Mouse (Mus musculus) limb, embryonic 11.5 days (tissue): ENCODE measurements around the gene Zfp655. TPM values are rescaled to one million over a fixed set of nuclear protein-coding genes. Genes with fewer than 3 reads are reported as not detected.
"Not testable (repeated sequence)": the region's sequence is repeated elsewhere in the genome, so short reads cannot be mapped to it uniquely, and the experiment has no call there.

Experiments
- ATAC-seq: fragments of 200-750 bp; cut with Nextera tagmentation; 2 replicates; pipeline ENCODE4 v1.8.0; 2017; ENCODE audit warnings: low read depth; ENCODE audit not compliant: insufficient number of reproducible peaks, low FRiP score, low TSS enrichment
- DNase-seq: peaks from one replicate; pipeline ENCODE4 v3.0.0-alpha.2; 2015; ENCODE audit warnings: low spot score
- H3K27ac ChIP-seq: fragments of 300-500 bp; sonication (generic); replicated peaks from 2 replicates; pipeline ENCODE4 v1.5.1; 2014; ENCODE audit warnings: low read depth, mild to moderate bottlenecking, low read length
- H3K27me3 ChIP-seq: fragments of 300-500 bp; sonication (generic); 2 replicates; pipeline ENCODE4 v1.6.1; 2014; ENCODE audit warnings: mild to moderate bottlenecking, low read length, mixed read lengths; ENCODE audit not compliant: control insufficient read depth, insufficient read depth
- H3K36me3 ChIP-seq: fragments of 300-500 bp; sonication (generic); 2 replicates; pipeline ENCODE4 v1.6.1; 2014; ENCODE audit warnings: mild to moderate bottlenecking, low read length, moderate library complexity, mixed read lengths; ENCODE audit not compliant: control insufficient read depth, insufficient read depth
- H3K4me1 ChIP-seq: fragments of 300-500 bp; sonication (generic); 2 replicates; pipeline ENCODE4 v1.6.1; 2014; ENCODE audit warnings: low read length, mixed read lengths; ENCODE audit not compliant: control insufficient read depth, insufficient read depth
- H3K4me2 ChIP-seq: fragments of 300-500 bp; sonication (generic); 2 replicates; pipeline ENCODE4 v1.6.1; 2014; ENCODE audit warnings: low read depth, mild to moderate bottlenecking, moderate library complexity; ENCODE audit not compliant: severe bottlenecking
- H3K4me3 ChIP-seq: fragments of 300-500 bp; sonication (generic); 2 replicates; pipeline ENCODE4 v1.5.1; 2014; ENCODE audit warnings: low read depth, low read length
- H3K9ac ChIP-seq: fragments of 300-500 bp; sonication (generic); 2 replicates; pipeline ENCODE4 v1.6.1; 2014; ENCODE audit warnings: mild to moderate bottlenecking, low read length
- H3K9me3 ChIP-seq: fragments of 300-500 bp; sonication (generic); 2 replicates; pipeline ENCODE4 v1.6.1; 2016; ENCODE audit warnings: low read length; ENCODE audit not compliant: control insufficient read depth
- WGBS: fragments of 180-500 bp; shearing (Covaris S2); extraction: QIAGEN DNeasy Blood & Tissue Kit; methylation state at CpG from one replicate; pipeline ENCODE4 v1.1.7; 2014; 5-methylcytosine and 5-hydroxymethylcytosine counted together
- polyA plus RNA-seq: library from polyadenylated mRNA; unstranded; fragments of >200 nt; fragmentation: Nextera tagmentation; extraction: Ambion mirVana; gene quantifications from 2 replicates; pipeline ENCODE4 v1.2.1, GENCODE M21; 2014

The Zfp655 gene
- polyA plus RNA-seq, 1 experiment from 2014 or later, result 34.4 TPM

DNA sequence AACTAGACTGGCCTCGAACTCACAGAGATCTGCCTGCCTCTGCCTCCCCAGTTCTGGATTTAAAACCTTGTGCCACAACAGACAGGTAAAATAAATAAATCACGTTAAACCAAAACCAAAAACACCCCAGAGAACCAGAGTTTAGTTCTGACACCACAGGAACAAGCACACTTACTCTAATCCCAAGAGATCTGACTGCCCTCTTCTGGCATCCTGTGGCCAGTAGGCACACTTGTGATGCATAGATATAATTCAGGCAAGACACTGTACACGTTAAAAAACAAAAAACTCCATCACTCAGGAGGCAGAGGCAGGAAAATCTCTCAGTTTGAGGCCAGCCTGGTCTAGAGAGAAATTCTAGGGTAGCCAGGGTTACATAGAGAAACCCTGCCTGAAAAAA is 29.1 kb upstream of the Zfp655 start:
- Histone ChIP-seq H3K27ac (no peak overlapping the region), H3K4me2 (no peak overlapping the region), H3K9ac (no peak overlapping the region), H3K4me3 (no peak overlapping the region), H3K27me3 (no peaks in the 10 kb centered on the region), H3K36me3 (peaks cover 4% of the 10 kb centered on the region; the same call in 1 of the 2 replicates), H3K9me3 (no peaks in the 10 kb centered on the region), H3K4me1 (peaks cover 7% of the 10 kb centered on the region)
- ATAC-seq (no peak), DNase-seq (no peak)
- WGBS, result 51% methylated on average over 3 of the region's 3 CpGs

DNA sequence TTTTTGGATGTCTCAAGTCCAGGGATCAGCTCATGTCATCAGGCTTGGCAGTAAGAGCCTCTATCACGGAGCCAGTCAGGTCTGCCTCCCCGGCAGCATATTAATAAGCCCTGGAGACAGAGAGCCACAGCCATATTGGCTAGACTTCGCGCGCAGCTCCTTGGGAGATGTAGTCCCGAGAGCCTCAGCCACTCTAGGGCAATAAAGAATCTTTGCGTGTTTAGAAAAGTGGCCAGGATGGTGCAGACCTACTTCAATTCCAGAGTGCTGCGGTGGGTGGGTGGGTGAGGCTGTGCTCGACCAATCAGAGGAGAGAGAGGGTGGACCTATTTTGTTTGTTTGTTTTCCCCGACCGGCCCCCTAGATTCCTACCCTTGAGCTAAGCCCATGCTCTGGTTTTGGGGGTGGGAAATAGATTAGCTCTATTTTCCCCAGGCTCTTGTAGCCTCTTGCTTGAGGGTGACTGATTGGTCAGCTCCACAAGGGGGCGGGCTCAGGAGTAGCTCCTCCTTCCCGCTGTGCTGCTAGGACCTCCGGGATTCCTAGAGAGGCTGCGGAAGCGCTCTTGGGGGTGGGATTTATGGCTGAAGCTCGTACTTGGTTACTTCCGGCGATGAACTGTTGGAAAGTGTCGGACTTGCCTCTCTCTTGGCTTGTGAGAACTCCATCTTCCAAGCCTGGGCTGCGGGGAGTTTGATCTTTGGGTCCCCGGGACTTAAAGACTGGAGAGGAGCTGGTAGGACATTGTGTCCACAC is 27.4 kb upstream of the Zfp655 start, which contains the start of gene Zkscan5:
Zkscan5 (plus strand) TSS at position 627 of the 756 bp plus-strand sequence.
- DNase-seq (peak; percentile 98), ATAC-seq (peak; percentile 95)
- Histone ChIP-seq H3K4me3 (peak within 1 kb of the TSS; percentile 42), H3K27me3 (no peaks in the 10 kb centered on the region), H3K27ac (0 out of 2 replicates have a peak within 1 kb of the TSS, but pooled peaks have one; percentile 45), H3K4me1 (peaks cover 7% of the 10 kb centered on the region), H3K9ac (0 out of 2 replicates have a peak within 1 kb of the TSS, but pooled peaks have one; percentile 41), H3K36me3 (peaks cover 4% of the 10 kb centered on the region; the same call in 1 of the 2 replicates), H3K9me3 (no peaks in the 10 kb centered on the region), H3K4me2 (peak within 1 kb of the TSS; percentile 47)
- WGBS, result under 1% methylated on average over 22 of the region's 22 CpGs

DNA sequence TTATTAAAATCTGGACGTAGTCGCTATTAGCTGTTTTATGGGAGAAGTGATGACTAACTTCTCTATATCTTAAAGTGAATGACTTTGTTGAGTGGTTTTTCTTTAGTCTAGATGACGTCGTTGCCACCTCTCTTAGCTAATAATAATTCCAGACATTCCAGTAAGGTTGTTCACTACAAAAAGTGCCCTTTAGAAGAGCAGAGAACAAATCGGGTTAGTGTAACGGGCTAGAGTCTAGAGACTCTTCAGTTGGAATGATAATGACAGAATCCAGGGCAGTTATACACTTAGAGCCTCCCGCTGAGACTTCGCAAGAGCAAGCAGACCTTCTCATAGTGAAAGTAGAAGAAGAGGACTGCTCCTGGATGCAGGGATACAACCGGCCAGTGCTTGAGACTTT is 26.5 kb upstream of the Zfp655 start:
- no peak for ATAC-seq
- WGBS, result 22% methylated on average over 9 of the region's 9 CpGs
- no peak overlapping the region for H3K27ac ChIP-seq

DNA sequence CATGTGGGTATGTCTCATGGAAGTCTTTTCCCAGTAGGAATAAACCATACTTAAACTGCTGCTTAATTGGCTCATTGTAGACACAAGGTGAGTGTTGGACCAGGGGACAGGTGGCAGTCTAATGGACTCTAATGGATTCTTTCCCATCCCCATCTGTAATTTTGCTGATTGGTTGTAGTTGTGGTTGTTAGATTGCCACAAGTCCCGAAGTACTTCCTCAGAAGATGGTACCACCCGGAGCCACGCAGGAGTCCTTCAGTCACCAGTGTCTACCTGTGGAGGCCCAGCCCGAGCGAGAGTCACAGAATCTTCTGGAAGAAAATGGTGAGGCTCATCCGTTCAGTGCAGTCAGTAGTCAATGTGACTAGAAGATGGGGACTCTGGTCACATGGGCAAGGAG is 24.1 kb upstream of the Zfp655 start:
- H3K4me3 ChIP-seq, result no peak overlapping the region
- H3K9me3 ChIP-seq, result no peaks in the 10 kb centered on the region
- no peak overlapping the region for H3K27ac ChIP-seq
- H3K27me3 ChIP-seq, result no peaks in the 10 kb centered on the region
- no peak overlapping the region for H3K9ac ChIP-seq
- H3K36me3 ChIP-seq, result peaks cover 7% of the 10 kb centered on the region; the same call in 1 of the 2 replicates
- WGBS, result 98% methylated on average over 6 of the region's 6 CpGs
- DNase-seq, result no peak
- no peak for ATAC-seq
- H3K4me2 ChIP-seq, result no peak overlapping the region
- peaks cover 7% of the 10 kb centered on the region for H3K4me1 ChIP-seq

More for the DNA sequence above, 26.5 kb upstream of the Zfp655 start:
- H3K9ac ChIP-seq, result no peak overlapping the region
- H3K36me3 ChIP-seq, result peaks cover 4% of the 10 kb centered on the region; the same call in 1 of the 2 replicates
- H3K4me3 ChIP-seq, result peak overlapping the region; percentile 42
- no peaks in the 10 kb centered on the region for H3K27me3 ChIP-seq
- DNase-seq, result no peak
- no peaks in the 10 kb centered on the region for H3K9me3 ChIP-seq
- H3K4me1 ChIP-seq, result peaks cover 7% of the 10 kb centered on the region
- H3K4me2 ChIP-seq, result peak overlapping the region; percentile 30

DNA sequence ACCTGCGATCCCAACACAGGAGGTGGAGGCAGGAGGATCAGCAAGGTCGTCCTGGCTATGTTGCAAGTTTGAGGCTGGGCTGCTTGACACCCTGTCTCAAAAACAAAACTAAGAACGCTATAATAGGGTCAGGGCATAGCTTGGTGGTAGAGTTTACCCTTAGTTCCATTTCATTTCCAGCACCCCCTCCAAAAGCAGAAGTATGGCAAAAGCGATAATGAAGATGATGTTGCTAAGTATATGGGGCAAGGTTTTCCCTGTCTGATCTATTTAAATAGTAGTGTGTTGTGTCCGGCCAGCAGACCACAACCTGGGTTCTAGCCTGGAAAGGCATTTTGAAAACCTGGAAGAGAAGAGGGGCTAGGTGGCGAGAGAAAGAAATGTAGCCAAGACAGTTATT is 23.6 kb upstream of the Zfp655 start:
- WGBS, result 80% methylated on average over 5 of the region's 6 CpGs
- Histone ChIP-seq H3K27ac (no peak overlapping the region), H3K4me2 (no peak overlapping the region), H3K9me3 (no peaks in the 10 kb centered on the region), H3K4me1 (peaks cover 7% of the 10 kb centered on the region), H3K9ac (no peak overlapping the region), H3K27me3 (no peaks in the 10 kb centered on the region), H3K36me3 (peaks cover 7% of the 10 kb centered on the region; the same call in 1 of the 2 replicates), H3K4me3 (no peak overlapping the region)
- DNase-seq (no peak), ATAC-seq (no peak)

DNA sequence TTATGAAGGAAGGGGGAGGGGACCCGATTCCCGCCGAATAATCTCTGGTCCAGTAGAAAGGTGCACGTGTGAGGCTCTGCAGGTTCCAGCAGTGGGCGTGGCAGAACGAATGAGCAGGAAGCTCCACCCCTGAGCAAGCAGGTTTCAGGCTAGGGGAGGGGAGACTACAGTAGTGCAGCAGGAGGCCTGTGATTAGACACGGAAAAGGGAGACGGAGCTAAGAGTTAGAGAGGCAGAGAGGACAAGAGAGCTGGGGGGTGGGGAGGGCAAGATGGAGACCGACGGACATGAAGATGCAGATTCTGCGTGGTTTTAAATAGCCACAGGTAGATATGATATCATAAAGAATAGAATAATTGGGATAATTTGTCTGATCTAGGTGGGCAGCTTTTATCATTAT is 23.1 kb upstream of the Zfp655 start:
- DNase-seq, H3K36me3 ChIP-seq, H3K27me3 ChIP-seq, H3K4me2 ChIP-seq, H3K27ac ChIP-seq, H3K9me3 ChIP-seq, H3K4me1 ChIP-seq, ATAC-seq, H3K4me3 ChIP-seq, H3K9ac ChIP-seq: not testable (repeated sequence)
- WGBS, result 45% methylated on average over 11 of the region's 11 CpGs

DNA sequence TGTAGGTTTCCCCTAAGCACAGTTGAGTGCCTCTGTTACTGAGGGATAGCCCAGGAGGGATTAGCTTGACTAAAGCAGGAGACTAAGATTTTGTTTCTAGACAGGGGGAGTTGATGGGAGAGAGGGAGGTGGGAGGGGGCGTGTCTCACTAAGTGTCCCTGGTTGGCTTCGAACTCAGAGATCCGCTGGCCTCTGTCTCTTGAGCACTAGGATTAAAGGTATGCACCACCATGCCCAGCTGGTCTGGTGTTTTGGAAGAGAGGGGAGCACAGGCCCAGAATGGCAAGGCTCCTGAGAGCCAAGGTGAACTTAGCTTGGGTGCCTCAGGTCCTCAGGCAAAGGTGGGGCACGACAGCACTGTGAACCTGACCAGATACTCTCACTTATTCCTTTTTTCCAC is 20.2 kb upstream of the Zfp655 start:
- Histone ChIP-seq H3K4me3 (no peak overlapping the region), H3K4me2 (no peak overlapping the region), H3K4me1 (no peaks in the 10 kb centered on the region), H3K27me3 (no peaks in the 10 kb centered on the region), H3K9ac (no peak overlapping the region), H3K9me3 (no peaks in the 10 kb centered on the region), H3K36me3 (peaks cover 7% of the 10 kb centered on the region), H3K27ac (no peak overlapping the region)
- DNase-seq (no peak), ATAC-seq (no peak)
- 96% methylated on average over 4 of the region's 4 CpGs for WGBS

DNA sequence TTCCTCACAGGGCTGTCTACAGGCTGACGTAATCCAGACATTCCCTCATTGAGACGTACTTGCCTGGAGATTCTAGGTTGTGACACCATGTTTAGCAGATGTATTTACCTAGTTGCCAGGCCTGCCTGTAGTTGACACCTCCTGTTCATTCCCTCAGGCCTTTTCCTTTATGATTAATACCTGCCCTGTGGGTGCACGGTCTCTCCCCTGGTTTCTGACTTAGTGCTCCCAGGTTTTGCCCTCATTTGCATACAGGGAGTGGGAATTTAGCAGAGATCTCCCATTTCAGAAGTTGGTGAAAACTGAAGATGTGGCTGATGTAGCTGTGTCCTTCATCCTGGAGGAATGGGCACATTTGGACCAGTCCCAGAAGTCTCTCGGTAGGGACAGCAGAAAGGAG is 19.3 kb upstream of the Zfp655 start:
- no peaks in the 10 kb centered on the region for H3K4me1 ChIP-seq
- H3K4me3 ChIP-seq, result no peak overlapping the region
- no peak for DNase-seq
- no peaks in the 10 kb centered on the region for H3K9me3 ChIP-seq
- WGBS, result 88% methylated on average over 4 of the region's 4 CpGs
- peaks cover 3% of the 10 kb centered on the region for H3K36me3 ChIP-seq
- no peak for ATAC-seq
- H3K4me2 ChIP-seq, result no peak overlapping the region
- H3K9ac ChIP-seq, result no peak overlapping the region
- H3K27me3 ChIP-seq, result no peaks in the 10 kb centered on the region
- H3K27ac ChIP-seq, result no peak overlapping the region
